Mouse (Mus musculus) MN1 (cell line): Measurements from ENCODE around the gene Hspb9.

ENCODE experiments used
- DNase-seq: peaks from one replicate; pipeline ENCODE4 v3.0.0-alpha.2; 2016; ENCODE audit warnings: low spot score

Hspb9 gene

GRCm38 (mm10) chr11:100713735-100714533 lies at the start of gene Hspb9:
Hspb9 (plus strand) TSS chr11:100713850.
- DNase-seq = peak; percentile 79

- DNase-seq = no peak
Measured at GRCm38 (mm10) chr11:100671049-100671448, 42.6 kb upstream of the Hspb9 start.

GRCm38 (mm10) chr11:100671956-100672355 lies 41.7 kb upstream of the Hspb9 start:
- DNase-seq = peak; percentile 80

- DNase-seq = peak; percentile 28
Measured at GRCm38 (mm10) chr11:100673169-100673568, 40.5 kb upstream of the Hspb9 start.

- no peak for DNase-seq
Measured at GRCm38 (mm10) chr11:100677810-100678209, 35.8 kb upstream of the Hspb9 start.

- no peak for DNase-seq
Measured at GRCm38 (mm10) chr11:100681826-100682225, 31.8 kb upstream of the Hspb9 start.

GRCm38 (mm10) chr11:100682526-100682925 lies 31.1 kb upstream of the Hspb9 start:
- DNase-seq = no peak

- no peak for DNase-seq
Measured at GRCm38 (mm10) chr11:100684084-100684483, 29.6 kb upstream of the Hspb9 start.

- no peak for DNase-seq
Measured at GRCm38 (mm10) chr11:100685371-100685770, 28.3 kb upstream of the Hspb9 start.

- DNase-seq = no peak
Measured at GRCm38 (mm10) chr11:100687265-100687664, 26.4 kb upstream of the Hspb9 start.

GRCm38 (mm10) chr11:100688443-100688842 lies 25.2 kb upstream of the Hspb9 start:
- no peak for DNase-seq

GRCm38 (mm10) chr11:100690389-100690788 lies 23.3 kb upstream of the Hspb9 start:
- DNase-seq = no peak

GRCm38 (mm10) chr11:100692164-100692616 lies 21.5 kb upstream of the Hspb9 start, which contains the start of gene Zfp385c:
Zfp385c (minus strand) TSS chr11:100692455.
- DNase-seq = no peak

GRCm38 (mm10) chr11:100693154-100693553 lies 20.5 kb upstream of the Hspb9 start:
- no peak for DNase-seq

GRCm38 (mm10) chr11:100694926-100695325 lies 18.7 kb upstream of the Hspb9 start:
- peak; percentile 59 for DNase-seq

- no peak for DNase-seq
Measured at GRCm38 (mm10) chr11:100697921-100698320, 15.7 kb upstream of the Hspb9 start.

- DNase-seq = no peak
Measured at GRCm38 (mm10) chr11:100700710-100701109, 12.9 kb upstream of the Hspb9 start.

GRCm38 (mm10) chr11:100701301-100701700 lies 12.3 kb upstream of the Hspb9 start:
- no peak for DNase-seq

- peak; percentile 85 for DNase-seq
Measured at GRCm38 (mm10) chr11:100702081-100702851, 11.4 kb upstream of the Hspb9 start.

GRCm38 (mm10) chr11:100702906-100703305 lies 10.7 kb upstream of the Hspb9 start:
- no peak for DNase-seq

- DNase-seq = no peak
Measured at GRCm38 (mm10) chr11:100703366-100703765, 10.3 kb upstream of the Hspb9 start.

GRCm38 (mm10) chr11:100703851-100704531 lies 9.7 kb upstream of the Hspb9 start, which contains the start of gene Dhx58:
Dhx58 (minus strand) TSS chr11:100704271.
- peak; percentile 84 for DNase-seq
